Mouse (Mus musculus): ENCODE results near the gene Ccdc158.

The Ccdc158 gene

DNA sequence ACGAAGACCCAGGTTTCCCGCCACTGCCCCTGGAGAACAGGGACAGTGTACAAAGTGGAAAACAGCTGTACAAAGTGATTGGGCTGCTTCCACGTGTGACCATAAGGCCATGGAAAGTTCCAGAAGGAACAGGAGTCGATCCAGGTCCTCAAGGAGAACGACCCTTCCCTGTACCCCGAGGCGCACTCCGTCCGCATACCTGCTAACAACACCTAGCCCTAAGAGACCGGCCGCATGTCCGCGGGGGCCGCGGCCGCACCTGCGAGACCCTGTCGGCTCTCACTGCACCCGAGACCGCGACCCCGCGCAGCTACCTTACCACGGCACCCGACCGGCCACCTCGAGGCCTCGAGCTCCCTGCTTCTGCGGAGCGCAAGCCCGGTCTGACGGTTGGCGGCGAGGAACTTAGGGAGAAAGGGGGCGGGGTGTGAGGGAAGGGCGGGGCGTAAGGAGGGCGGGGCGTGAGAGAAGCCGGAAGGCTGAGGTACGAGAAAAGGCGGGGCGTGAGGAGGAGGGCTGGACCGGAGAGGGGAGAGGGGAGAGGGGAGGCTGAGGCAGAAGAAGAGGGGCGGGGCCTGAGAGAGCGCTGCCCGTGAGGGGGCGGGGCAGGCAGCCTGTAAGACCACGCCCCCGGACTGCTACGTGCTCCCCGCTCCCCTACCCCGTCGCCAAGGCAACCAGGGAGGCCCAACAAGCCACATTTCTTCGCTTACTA lies at the start of gene Ccdc158:
Gene Ccdc158 (minus strand): TSS at position 413 of the 715 bp plus-strand sequence.
- DNase-seq (ENCODE audit: low spot score in 2 of 2) = peak; percentile 60 to 61

GRCm38 (mm10) chr5:92721610-92722009 lies 46.5 kb upstream of the Ccdc158 start:
- DNase-seq (ENCODE audit: low spot score in 2 of 2) = no peak

DNA sequence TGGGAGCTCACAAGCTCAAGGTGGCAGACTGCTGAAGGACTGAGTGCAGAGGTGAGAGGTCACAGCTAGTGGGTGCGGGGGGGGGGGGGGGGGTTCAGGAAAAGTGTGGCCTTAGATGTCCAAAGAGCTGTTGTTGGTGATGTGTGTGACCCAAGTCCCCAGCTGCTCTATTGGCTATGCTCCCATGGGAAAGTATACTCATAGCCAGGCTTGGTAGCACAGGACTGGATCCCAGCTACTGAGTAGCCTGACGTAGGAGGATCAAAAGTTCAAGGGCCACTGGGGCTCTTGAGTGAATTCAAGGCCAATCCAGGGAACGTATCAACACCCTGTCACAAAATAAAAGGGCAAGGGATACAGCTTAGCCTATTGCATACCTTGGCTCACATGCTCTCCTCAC lies 43.8 kb upstream of the Ccdc158 start:
- DNase-seq (ENCODE audit: low spot score in 2 of 2) = no peak

GRCm38 (mm10) chr5:92717666-92718360 lies 42.7 kb upstream of the Ccdc158 start:
- no peak for DNase-seq (ENCODE audit: low spot score in 2 of 2)

GRCm38 (mm10) chr5:92715890-92716289 lies 40.8 kb upstream of the Ccdc158 start:
- DNase-seq (ENCODE audit: low spot score in 2 of 2) = no peak

- DNase-seq (ENCODE audit: low spot score in 2 of 2) = no peak
These were observed 40.2 kb upstream of the Ccdc158 start for GRCm38 (mm10) chr5:92715319-92715718.

GRCm38 (mm10) chr5:92714886-92715285 lies 39.8 kb upstream of the Ccdc158 start:
- no peak for DNase-seq (ENCODE audit: low spot score in 2 of 2)

DNA sequence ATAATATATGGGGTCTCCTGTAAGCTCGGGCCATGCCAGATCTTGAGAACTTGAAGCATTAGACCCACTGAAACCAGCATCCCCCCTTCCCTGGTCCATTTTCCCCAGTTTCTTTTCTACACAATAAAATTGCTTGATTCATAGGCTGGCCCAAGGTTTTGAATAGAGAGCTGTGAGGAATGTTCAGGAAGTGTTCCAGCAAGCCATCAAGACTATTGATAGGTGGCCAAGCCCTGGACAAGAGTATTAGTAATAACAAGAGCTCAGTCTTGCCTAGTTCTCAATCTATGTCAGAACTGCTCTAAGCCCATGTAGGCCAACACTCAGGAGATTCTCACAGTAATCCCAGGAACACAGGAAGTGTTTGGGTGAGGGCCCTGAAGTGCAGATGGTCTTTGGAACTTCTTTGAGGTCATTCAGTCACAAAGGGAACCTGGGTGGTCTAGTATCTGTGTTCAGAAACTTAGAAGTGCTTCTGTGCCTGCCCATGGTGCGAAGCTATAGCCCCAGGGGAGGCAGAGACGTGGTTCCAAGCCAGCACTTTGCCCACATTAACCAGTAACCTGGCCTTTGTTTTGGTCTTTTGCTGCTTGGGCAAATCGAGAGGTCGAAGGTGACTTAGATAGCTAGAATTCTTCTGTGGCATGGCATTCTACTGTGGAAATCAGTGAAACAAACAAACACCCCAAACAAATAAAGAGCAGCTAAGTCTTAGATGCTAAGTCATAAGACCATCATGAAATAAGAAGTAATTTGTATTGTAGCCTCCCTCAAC lies 37.7 kb upstream of the Ccdc158 start:
- DNase-seq (ENCODE audit: low spot score in 2 of 2) = no peak

- no peak for DNase-seq (ENCODE audit: low spot score in 2 of 2)
These were observed 36.7 kb upstream of the Ccdc158 start for GRCm38 (mm10) chr5:92711666-92712290.

DNA sequence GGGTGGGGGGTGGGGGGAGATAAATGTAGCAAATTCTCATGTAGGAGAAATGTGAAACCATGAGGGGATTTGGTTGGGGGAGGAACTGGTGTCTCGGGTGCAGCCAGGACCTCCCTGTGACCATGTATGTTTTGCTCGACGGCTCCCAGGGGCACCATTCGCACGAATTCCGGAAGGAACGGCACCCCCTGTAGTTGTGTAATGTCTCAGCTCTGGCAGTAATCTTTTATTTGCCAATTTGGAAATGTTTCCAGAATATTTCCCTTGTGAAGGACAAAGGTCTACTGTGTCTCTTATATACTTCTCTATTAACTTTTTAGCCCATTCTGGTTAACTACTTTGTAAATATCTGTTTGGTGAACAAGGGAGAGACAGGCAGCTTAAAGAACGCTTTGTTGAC lies 35.7 kb upstream of the Ccdc158 start:
- DNase-seq (ENCODE audit: low spot score in 2 of 2) = no peak

DNA sequence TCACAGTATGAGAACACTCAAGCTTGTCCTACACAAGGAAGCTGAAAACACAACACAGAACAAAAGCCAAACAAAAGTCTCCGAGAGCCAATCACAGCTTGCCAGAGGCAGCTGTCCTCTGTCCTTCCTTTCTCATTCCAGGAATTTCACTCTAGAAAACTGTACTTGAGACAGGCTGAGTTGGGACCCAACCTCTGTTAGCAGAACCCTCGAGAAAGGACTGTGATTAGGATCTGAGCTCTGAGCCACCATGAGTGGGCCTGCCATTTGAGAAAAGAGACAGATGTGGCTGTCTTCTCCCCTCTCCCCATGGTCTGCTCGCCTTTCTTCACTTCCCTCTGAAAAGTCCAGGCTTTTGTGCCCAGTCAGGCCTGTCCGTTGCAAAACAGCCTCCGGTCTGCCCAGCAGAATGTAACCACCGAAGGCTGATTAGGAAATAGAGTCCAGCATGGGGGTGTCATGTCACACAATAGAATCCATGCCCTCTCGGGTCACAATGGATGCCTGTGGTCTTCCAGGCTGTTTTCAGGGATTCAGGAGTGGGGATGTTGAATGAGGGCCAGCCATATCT lies 32.9 kb upstream of the Ccdc158 start:
- no peak for DNase-seq (ENCODE audit: low spot score in 2 of 2)

GRCm38 (mm10) chr5:92703671-92704070 lies 28.6 kb upstream of the Ccdc158 start:
- DNase-seq (ENCODE audit: low spot score in 2 of 2) = no peak

- DNase-seq (ENCODE audit: low spot score in 2 of 2) = no peak
These were observed 26.7 kb upstream of the Ccdc158 start for GRCm38 (mm10) chr5:92701750-92702149.

DNA sequence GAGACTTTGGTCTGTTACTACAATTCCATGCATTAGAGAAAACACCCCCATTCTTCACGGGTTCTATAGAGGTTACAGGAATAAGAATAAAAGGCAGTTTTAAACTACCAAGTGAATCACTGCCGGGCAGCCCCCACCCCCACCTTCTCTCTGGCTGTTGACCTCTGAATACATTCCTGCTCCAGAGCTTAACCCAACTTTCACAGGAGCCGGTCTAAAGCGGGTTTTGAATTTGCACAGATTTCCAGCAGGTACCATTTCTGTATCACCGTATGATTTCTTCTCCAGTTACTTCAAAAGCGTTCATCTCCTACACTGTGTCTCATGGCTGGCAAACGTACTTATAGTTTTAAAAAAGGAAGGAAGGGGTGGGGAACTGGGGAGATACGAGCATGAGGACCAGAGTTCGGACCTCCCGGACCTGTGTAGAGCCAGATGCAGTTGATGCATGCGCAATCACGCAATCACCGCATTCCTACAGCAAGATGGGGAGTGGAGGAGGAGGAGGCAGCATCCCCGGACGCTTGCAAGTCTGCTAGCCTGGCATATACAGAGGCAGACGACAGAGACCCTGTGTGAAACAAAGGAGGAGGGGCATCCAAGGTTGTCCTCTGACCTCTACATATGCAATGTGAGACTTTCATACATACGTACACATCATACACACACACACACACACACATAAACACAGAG lies 23.9 kb upstream of the Ccdc158 start:
- DNase-seq (ENCODE audit: low spot score in 2 of 2) = no peak

GRCm38 (mm10) chr5:92698131-92698836 lies 23.2 kb upstream of the Ccdc158 start:
- no peak for DNase-seq (ENCODE audit: low spot score in 2 of 2)

- DNase-seq (ENCODE audit: low spot score in 2 of 2) = no peak
These were observed 19.4 kb upstream of the Ccdc158 start for GRCm38 (mm10) chr5:92694316-92694995.

- no peak for DNase-seq (ENCODE audit: low spot score in 2 of 2)
These were observed 18.7 kb upstream of the Ccdc158 start for GRCm38 (mm10) chr5:92693744-92694143.

- DNase-seq (ENCODE audit: low spot score in 2 of 2) = no peak
These were observed 17.3 kb upstream of the Ccdc158 start for GRCm38 (mm10) chr5:92692206-92693007.

DNA sequence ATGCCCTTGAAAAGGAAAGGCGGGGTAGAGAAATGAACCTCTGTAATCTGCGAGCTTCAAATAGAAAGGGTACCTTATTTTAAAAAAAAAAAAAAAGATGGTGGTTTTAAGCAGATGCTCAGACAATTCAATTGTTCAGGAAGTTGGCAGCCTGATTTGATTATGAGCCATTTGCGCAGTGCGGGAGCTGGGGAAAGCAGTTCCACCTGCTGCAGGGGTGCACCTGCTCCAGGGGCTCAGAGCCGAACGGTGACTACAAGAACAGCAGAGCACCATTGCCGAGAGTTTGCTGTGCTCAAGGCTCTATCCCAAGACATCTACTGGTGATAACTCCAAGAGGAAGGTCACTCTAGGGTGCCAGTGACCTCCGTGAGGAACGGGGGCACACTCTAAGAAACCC lies 13.5 kb upstream of the Ccdc158 start:
- DNase-seq (ENCODE audit: low spot score in 2 of 2) = no peak
